Mouse (Mus musculus): Measurements from ENCODE around the gene Zfp318. TPM values are rescaled to one million over a fixed set of nuclear protein-coding genes. Genes with fewer than 3 reads are reported as not detected.

Zfp318 gene
- 16.5 and 20.7 TPM in 2 replicates for polyA plus RNA-seq (2014; fragmentation: Nextera tagmentation; extraction: Ambion mirVana)

GRCm38 (mm10) chr17:46383294-46384060 is at the start of gene Zfp318:
TSS of gene Zfp318 (plus strand) at chr17:46383731.
- Histone ChIP-seq H3K9ac (ENCODE audit: low read depth, low read length) (peak within 1 kb of the TSS; percentile 92), H3K27ac (ENCODE audit: low read depth, low read length) (peak within 1 kb of the TSS; percentile 95), H3K9me3 (ENCODE audit: control insufficient read depth, low read length) (no peaks in the 10 kb centered on the region), H3K4me2 (replicated peaks; ENCODE audit: low read depth, low read length) (peak within 1 kb of the TSS; percentile 87), H3K4me1 (replicated peaks; ENCODE audit: control insufficient read depth, insufficient read depth, low read length) (peaks cover 7% of the 10 kb centered on the region), H3K4me3 (ENCODE audit: low read depth, low read length) (peak within 1 kb of the TSS; percentile 91), H3K36me3 (ENCODE audit: control insufficient read depth, insufficient read depth, low read length) (0 out of 2 replicates have a peak, but pooled peaks cover 2% of the 10 kb centered on the region), H3K27me3 (ENCODE audit: control insufficient read depth, insufficient read depth, low read length) (no peaks in the 10 kb centered on the region)
- under 1% methylated on average over 48 of the region's 105 CpGs for WGBS
- DNase-seq (ENCODE audit: low spot score) (peak; percentile 98), ATAC-seq (ENCODE audit: low FRiP score) (peak; percentile 97)

- no peak overlapping the region for H3K4me3 ChIP-seq (ENCODE audit: low read depth, low read length)
- H3K9ac ChIP-seq (ENCODE audit: low read depth, low read length) = no peak overlapping the region
- no peaks in the 10 kb centered on the region for H3K36me3 ChIP-seq (ENCODE audit: control insufficient read depth, insufficient read depth, low read length)
- WGBS = 17% methylated on average over 5 of the region's 5 CpGs
- no peak overlapping the region for H3K27ac ChIP-seq (ENCODE audit: low read depth, low read length)
- H3K4me2 ChIP-seq (replicated peaks; ENCODE audit: low read depth, low read length) = no peak overlapping the region
- peak; percentile 26 for DNase-seq (ENCODE audit: low spot score)
- no peaks in the 10 kb centered on the region for H3K27me3 ChIP-seq (ENCODE audit: control insufficient read depth, insufficient read depth, low read length)
- H3K9me3 ChIP-seq (ENCODE audit: control insufficient read depth, low read length) = no peaks in the 10 kb centered on the region
- ATAC-seq (ENCODE audit: low FRiP score) = no peak
- no peaks in the 10 kb centered on the region for H3K4me1 ChIP-seq (replicated peaks; ENCODE audit: control insufficient read depth, insufficient read depth, low read length)
These were observed 47.1 kb upstream of the Zfp318 start for GRCm38 (mm10) chr17:46336475-46336874.

- no peaks in the 10 kb centered on the region for H3K4me1 ChIP-seq (replicated peaks; ENCODE audit: control insufficient read depth, insufficient read depth, low read length)
- no peak overlapping the region for H3K4me2 ChIP-seq (replicated peaks; ENCODE audit: low read depth, low read length)
- ATAC-seq (ENCODE audit: low FRiP score) (no peak), DNase-seq (ENCODE audit: low spot score) (no peak)
- no peaks in the 10 kb centered on the region for H3K36me3 ChIP-seq (ENCODE audit: control insufficient read depth, insufficient read depth, low read length)
- H3K9me3 ChIP-seq (ENCODE audit: control insufficient read depth, low read length) = 0 out of 2 replicates have a peak, but pooled peaks cover 4% of the 10 kb centered on the region
- no peak overlapping the region for H3K27ac ChIP-seq (ENCODE audit: low read depth, low read length)
- H3K4me3 ChIP-seq (ENCODE audit: low read depth, low read length) = no peak overlapping the region
- WGBS = 84% methylated on average over 7 of the region's 7 CpGs
- no peaks in the 10 kb centered on the region for H3K27me3 ChIP-seq (ENCODE audit: control insufficient read depth, insufficient read depth, low read length)
- H3K9ac ChIP-seq (ENCODE audit: low read depth, low read length) = no peak overlapping the region
These were observed 42.3 kb upstream of the Zfp318 start for GRCm38 (mm10) chr17:46341208-46341607.

GRCm38 (mm10) chr17:46351026-46351700 is 32.4 kb upstream of the Zfp318 start:
- Histone ChIP-seq H3K36me3 (ENCODE audit: control insufficient read depth, insufficient read depth, low read length) (no peaks in the 10 kb centered on the region), H3K4me2 (replicated peaks; ENCODE audit: low read depth, low read length) (no peak overlapping the region), H3K4me1 (replicated peaks; ENCODE audit: control insufficient read depth, insufficient read depth, low read length) (no peaks in the 10 kb centered on the region), H3K4me3 (ENCODE audit: low read depth, low read length) (no peak overlapping the region), H3K27ac (ENCODE audit: low read depth, low read length) (no peak overlapping the region), H3K27me3 (ENCODE audit: control insufficient read depth, insufficient read depth, low read length) (no peaks in the 10 kb centered on the region), H3K9me3 (ENCODE audit: control insufficient read depth, low read length) (no peaks in the 10 kb centered on the region), H3K9ac (ENCODE audit: low read depth, low read length) (no peak overlapping the region)
- DNase-seq (ENCODE audit: low spot score) (no peak), ATAC-seq (ENCODE audit: low FRiP score) (no peak)
- WGBS = 86% methylated on average over 8 of the region's 8 CpGs

- DNase-seq (ENCODE audit: low spot score) = peak; percentile 20
- Histone ChIP-seq H3K4me3 (ENCODE audit: low read depth, low read length) (no peak overlapping the region), H3K4me1 (replicated peaks; ENCODE audit: control insufficient read depth, insufficient read depth, low read length) (no peaks in the 10 kb centered on the region), H3K9me3 (ENCODE audit: control insufficient read depth, low read length) (no peaks in the 10 kb centered on the region), H3K9ac (ENCODE audit: low read depth, low read length) (no peak overlapping the region), H3K36me3 (ENCODE audit: control insufficient read depth, insufficient read depth, low read length) (no peaks in the 10 kb centered on the region), H3K27me3 (ENCODE audit: control insufficient read depth, insufficient read depth, low read length) (no peaks in the 10 kb centered on the region), H3K4me2 (replicated peaks; ENCODE audit: low read depth, low read length) (no peak overlapping the region), H3K27ac (ENCODE audit: low read depth, low read length) (no peak overlapping the region)
- no peak for ATAC-seq (ENCODE audit: low FRiP score)
- WGBS = 73% methylated on average over 3 of the region's 3 CpGs
These were observed 11.7 kb upstream of the Zfp318 start for GRCm38 (mm10) chr17:46371783-46372182.

- no peaks in the 10 kb centered on the region for H3K4me1 ChIP-seq (replicated peaks; ENCODE audit: control insufficient read depth, insufficient read depth, low read length)
- H3K4me2 ChIP-seq (replicated peaks; ENCODE audit: low read depth, low read length) = no peak overlapping the region
- H3K27me3 ChIP-seq (ENCODE audit: control insufficient read depth, insufficient read depth, low read length) = no peaks in the 10 kb centered on the region
- 88% methylated on average over 3 of the region's 3 CpGs for WGBS
- no peaks in the 10 kb centered on the region for H3K9me3 ChIP-seq (ENCODE audit: control insufficient read depth, low read length)
- ATAC-seq (ENCODE audit: low FRiP score) (no peak), DNase-seq (ENCODE audit: low spot score) (no peak)
- H3K9ac ChIP-seq (ENCODE audit: low read depth, low read length) = no peak overlapping the region
- no peak overlapping the region for H3K27ac ChIP-seq (ENCODE audit: low read depth, low read length)
- H3K4me3 ChIP-seq (ENCODE audit: low read depth, low read length) = no peak overlapping the region
- H3K36me3 ChIP-seq (ENCODE audit: control insufficient read depth, insufficient read depth, low read length) = no peaks in the 10 kb centered on the region
These were observed 5.0 kb upstream of the Zfp318 start for GRCm38 (mm10) chr17:46378564-46378963.

- no peaks in the 10 kb centered on the region for H3K9me3 ChIP-seq (ENCODE audit: control insufficient read depth, low read length)
- peak overlapping the region; percentile 92 for H3K9ac ChIP-seq (ENCODE audit: low read depth, low read length)
- peak overlapping the region; percentile 87 for H3K4me2 ChIP-seq (replicated peaks; ENCODE audit: low read depth, low read length)
- peak overlapping the region; percentile 91 for H3K4me3 ChIP-seq (ENCODE audit: low read depth, low read length)
- H3K27ac ChIP-seq (ENCODE audit: low read depth, low read length) = peak overlapping the region; percentile 95
- ATAC-seq (ENCODE audit: low FRiP score) (peak; percentile 2), DNase-seq (ENCODE audit: low spot score) (peak; percentile 60)
- 0 out of 2 replicates have a peak, but pooled peaks cover 2% of the 10 kb centered on the region for H3K36me3 ChIP-seq (ENCODE audit: control insufficient read depth, insufficient read depth, low read length)
- under 1% methylated on average over 57 of the region's 70 CpGs for WGBS
- no peaks in the 10 kb centered on the region for H3K27me3 ChIP-seq (ENCODE audit: control insufficient read depth, insufficient read depth, low read length)
- peaks cover 7% of the 10 kb centered on the region for H3K4me1 ChIP-seq (replicated peaks; ENCODE audit: control insufficient read depth, insufficient read depth, low read length)
These were observed 700 bp downstream of the Zfp318 start for GRCm38 (mm10) chr17:46384061-46384801.

GRCm38 (mm10) chr17:46388200-46388599 is 4.7 kb downstream of the Zfp318 start:
- DNase-seq (ENCODE audit: low spot score) = no peak
- 85% methylated on average over 3 of the region's 3 CpGs for WGBS
- peaks cover 7% of the 10 kb centered on the region for H3K4me1 ChIP-seq (replicated peaks; ENCODE audit: control insufficient read depth, insufficient read depth, low read length)
- H3K27ac ChIP-seq (ENCODE audit: low read depth, low read length) = no peak overlapping the region
- H3K9me3 ChIP-seq (ENCODE audit: control insufficient read depth, low read length) = no peaks in the 10 kb centered on the region
- peaks cover 4% of the 10 kb centered on the region; the same call in 1 of the 2 replicates for H3K36me3 ChIP-seq (ENCODE audit: control insufficient read depth, insufficient read depth, low read length)
- no peak for ATAC-seq (ENCODE audit: low FRiP score)
- H3K4me2 ChIP-seq (replicated peaks; ENCODE audit: low read depth, low read length) = no peak overlapping the region
- no peaks in the 10 kb centered on the region for H3K27me3 ChIP-seq (ENCODE audit: control insufficient read depth, insufficient read depth, low read length)
- H3K4me3 ChIP-seq (ENCODE audit: low read depth, low read length) = no peak overlapping the region
- H3K9ac ChIP-seq (ENCODE audit: low read depth, low read length) = no peak overlapping the region

All from hindbrain, embryonic 11.5 days (tissue).